Mouse (Mus musculus) liver, embryonic 16.5 days (tissue): ENCODE data around the gene Kcnj13. TPM values are rescaled to one million over a fixed set of nuclear protein-coding genes. Genes with fewer than 3 reads are reported as not detected.

Experiments
- ATAC-seq: fragments of 200-750 bp; cut with Nextera tagmentation; 2 replicates; pipeline ENCODE4 v1.8.0; 2017; ENCODE audit warnings: low read depth, mild to moderate bottlenecking, moderate number of reproducible peaks, moderate library complexity
- H3K27ac ChIP-seq: fragments of 300-500 bp; sonication (generic); 2 replicates; pipeline ENCODE4 v1.5.1; 2014; ENCODE audit warnings: mild to moderate bottlenecking, low read length
- H3K27me3 ChIP-seq: fragments of 300-500 bp; sonication (generic); 2 replicates; pipeline ENCODE4 v1.6.1; 2014; ENCODE audit warnings: low read depth, low read length, mixed read lengths; ENCODE audit not compliant: control insufficient read depth, insufficient read depth
- H3K36me3 ChIP-seq: fragments of 300-500 bp; sonication (generic); 2 replicates; pipeline ENCODE4 v1.6.1; 2014; ENCODE audit warnings: mild to moderate bottlenecking; ENCODE audit not compliant: control insufficient read depth, insufficient read depth
- H3K4me1 ChIP-seq: fragments of 300-500 bp; sonication (generic); 2 replicates; pipeline ENCODE4 v1.6.1; 2014; ENCODE audit warnings: low read depth, low read length, mixed read lengths; ENCODE audit not compliant: control insufficient read depth
- H3K4me2 ChIP-seq: fragments of 300-500 bp; sonication (generic); 2 replicates; pipeline ENCODE4 v1.6.1; 2014; ENCODE audit warnings: low read depth, low read length, mixed read lengths
- H3K4me3 ChIP-seq: fragments of 300-500 bp; sonication (generic); 2 replicates; pipeline ENCODE4 v1.5.1; 2014; ENCODE audit warnings: low read depth, mild to moderate bottlenecking, low read length
- H3K9ac ChIP-seq: fragments of 300-500 bp; sonication (generic); 2 replicates; pipeline ENCODE4 v1.6.1; 2014; ENCODE audit warnings: low read depth, low read length
- H3K9me3 ChIP-seq: fragments of 300-500 bp; sonication (generic); replicated peaks from 2 replicates; pipeline ENCODE4 v1.6.1; 2016; ENCODE audit warnings: low read length; ENCODE audit not compliant: control insufficient read depth
- whole genome bisulfite sequencing: fragments of 180-500 bp; shearing (Covaris S2); extraction: QIAGEN DNeasy Blood & Tissue Kit; methylation state at CpG from one replicate; pipeline ENCODE4 v1.1.7; 2014; ENCODE audit not compliant: insufficient replicate concordance; 5-methylcytosine and 5-hydroxymethylcytosine counted together
- polyA plus RNA-seq: library from polyadenylated mRNA; unstranded; fragments of >200 nt; fragmentation: Nextera tagmentation; extraction: Ambion mirVana; gene quantifications from 2 replicates; pipeline ENCODE4 v1.2.1, GENCODE M21; 2015

The Kcnj13 gene
- 0.25 and 0.48 TPM in 2 replicates for polyA plus RNA-seq

GRCm38 (mm10) chr1:87394594-87394993 is at the start of gene Kcnj13:
TSS of gene Kcnj13 (minus strand) at chr1:87394729.
- Histone ChIP-seq H3K27ac (no peak within 1 kb of the TSS), H3K4me2 (no peak within 1 kb of the TSS), H3K9me3 (no peaks in the 10 kb centered on the region), H3K4me1 (no peaks in the 10 kb centered on the region), H3K9ac (no peak within 1 kb of the TSS), H3K36me3 (no peaks in the 10 kb centered on the region; the same call in 1 of the 2 replicates), H3K27me3 (no peaks in the 10 kb centered on the region), H3K4me3 (no peak within 1 kb of the TSS)
- WGBS, result 65% methylated on average over 6 of the region's 6 CpGs
- no peak for ATAC-seq

- H3K9ac ChIP-seq, result no peak overlapping the region
- ATAC-seq, result no peak
- H3K9me3 ChIP-seq, result no peaks in the 10 kb centered on the region
- H3K4me1 ChIP-seq, result no peaks in the 10 kb centered on the region
- H3K4me3 ChIP-seq, result no peak overlapping the region
- peaks cover 38% of the 10 kb centered on the region for H3K36me3 ChIP-seq
- H3K27ac ChIP-seq, result no peak overlapping the region
- no peaks in the 10 kb centered on the region for H3K27me3 ChIP-seq
- no peak overlapping the region for H3K4me2 ChIP-seq
- 73% methylated on average over 6 of the region's 6 CpGs for WGBS
Observed at GRCm38 (mm10) chr1:87436583-87436982, 42.1 kb upstream of the Kcnj13 start.

- H3K9me3 ChIP-seq, result no peaks in the 10 kb centered on the region
- H3K27me3 ChIP-seq, result no peaks in the 10 kb centered on the region
- 83% methylated on average over 2 of the region's 2 CpGs for WGBS
- no peak overlapping the region for H3K4me2 ChIP-seq
- peaks cover 28% of the 10 kb centered on the region for H3K36me3 ChIP-seq
- no peaks in the 10 kb centered on the region for H3K4me1 ChIP-seq
- H3K9ac ChIP-seq, result no peak overlapping the region
- no peak overlapping the region for H3K4me3 ChIP-seq
- no peak for ATAC-seq
- H3K27ac ChIP-seq, result no peak overlapping the region
Observed at GRCm38 (mm10) chr1:87435125-87435524, 40.6 kb upstream of the Kcnj13 start.

GRCm38 (mm10) chr1:87418733-87419132 is 24.2 kb upstream of the Kcnj13 start:
- no peak for ATAC-seq
- Histone ChIP-seq H3K4me3 (no peak overlapping the region), H3K36me3 (peaks cover 17% of the 10 kb centered on the region), H3K9me3 (no peaks in the 10 kb centered on the region), H3K9ac (no peak overlapping the region), H3K27me3 (no peaks in the 10 kb centered on the region), H3K4me1 (no peaks in the 10 kb centered on the region), H3K4me2 (no peak overlapping the region), H3K27ac (no peak overlapping the region)
- WGBS, result 67% methylated on average over 4 of the region's 4 CpGs

- Histone ChIP-seq H3K9me3 (no peaks in the 10 kb centered on the region), H3K27me3 (no peaks in the 10 kb centered on the region), H3K36me3 (peaks cover 33% of the 10 kb centered on the region), H3K4me3 (no peak overlapping the region), H3K27ac (no peak overlapping the region), H3K4me1 (no peaks in the 10 kb centered on the region), H3K9ac (no peak overlapping the region), H3K4me2 (no peak overlapping the region)
- 86% methylated on average over 4 of the region's 4 CpGs for WGBS
- ATAC-seq, result no peak
Observed at GRCm38 (mm10) chr1:87409380-87409779, 14.9 kb upstream of the Kcnj13 start.

GRCm38 (mm10) chr1:87406012-87406411 is 11.5 kb upstream of the Kcnj13 start:
- H3K9me3 ChIP-seq, result no peaks in the 10 kb centered on the region
- no peak for ATAC-seq
- no peak overlapping the region for H3K27ac ChIP-seq
- H3K4me1 ChIP-seq, result no peaks in the 10 kb centered on the region
- peaks cover 27% of the 10 kb centered on the region for H3K36me3 ChIP-seq
- no peak overlapping the region for H3K4me2 ChIP-seq
- no peak overlapping the region for H3K9ac ChIP-seq
- no peaks in the 10 kb centered on the region for H3K27me3 ChIP-seq
- H3K4me3 ChIP-seq, result no peak overlapping the region

- no peak overlapping the region for H3K9ac ChIP-seq
- no peaks in the 10 kb centered on the region for H3K9me3 ChIP-seq
- H3K27me3 ChIP-seq, result no peaks in the 10 kb centered on the region
- H3K4me3 ChIP-seq, result no peak overlapping the region
- H3K4me2 ChIP-seq, result no peak overlapping the region
- no peak for ATAC-seq
- no peaks in the 10 kb centered on the region for H3K4me1 ChIP-seq
- peaks cover 24% of the 10 kb centered on the region for H3K36me3 ChIP-seq
- WGBS, result 78% methylated on average over 1 of the region's 1 CpGs
- H3K27ac ChIP-seq, result no peak overlapping the region
Observed at GRCm38 (mm10) chr1:87404710-87405109, 10.2 kb upstream of the Kcnj13 start.

- ATAC-seq, result no peak
- no peak overlapping the region for H3K4me2 ChIP-seq
- H3K36me3 ChIP-seq, result no peaks in the 10 kb centered on the region
- no peaks in the 10 kb centered on the region for H3K4me1 ChIP-seq
- H3K9me3 ChIP-seq, result no peaks in the 10 kb centered on the region
- H3K27me3 ChIP-seq, result no peaks in the 10 kb centered on the region
- H3K9ac ChIP-seq, result no peak overlapping the region
- no peak overlapping the region for H3K27ac ChIP-seq
- 87% methylated on average over 7 of the region's 7 CpGs for WGBS
- no peak overlapping the region for H3K4me3 ChIP-seq
Observed at GRCm38 (mm10) chr1:87396923-87397586, 2.5 kb upstream of the Kcnj13 start.

GRCm38 (mm10) chr1:87393444-87394195 is 909 bp downstream of the Kcnj13 start:
- no peak overlapping the region for H3K4me3 ChIP-seq
- no peaks in the 10 kb centered on the region for H3K9me3 ChIP-seq
- no peak overlapping the region for H3K27ac ChIP-seq
- no peak for ATAC-seq
- no peak overlapping the region for H3K9ac ChIP-seq
- H3K27me3 ChIP-seq, result no peaks in the 10 kb centered on the region
- peaks cover 5% of the 10 kb centered on the region for H3K36me3 ChIP-seq
- H3K4me2 ChIP-seq, result no peak overlapping the region
- H3K4me1 ChIP-seq, result no peaks in the 10 kb centered on the region
- WGBS, result 63% methylated on average over 3 of the region's 3 CpGs
